Mouse (Mus musculus) midbrain, postnatal 0 days (tissue): ENCODE measurements at regions not wholly inside any gene's neighbourhood (a gene's known extent, or its start where the extent isn't known, plus 50 kb on each side); places are given as distances from the start of the nearest gene placed in this dataset.

Experiments
- ATAC-seq: fragments of 200-750 bp; cut with Nextera tagmentation; 2 replicates; pipeline ENCODE4 v1.8.0; 2017; ENCODE audit warnings: moderate number of reproducible peaks, mild to moderate bottlenecking, moderate TSS enrichment, moderate library complexity; ENCODE audit not compliant: low FRiP score
- DNase-seq: peaks from one replicate; pipeline ENCODE4 v3.0.0-alpha.2; 2015; ENCODE audit warnings: low spot score
- H3K27ac ChIP-seq: fragments of 300-500 bp; sonication (generic); 2 replicates; pipeline ENCODE4 v1.5.1; 2014; ENCODE audit warnings: low read depth, mild to moderate bottlenecking, low read length, mixed read lengths
- H3K27me3 ChIP-seq: fragments of 300-500 bp; sonication (generic); 2 replicates; pipeline ENCODE4 v1.6.1; 2014; ENCODE audit warnings: low read length, control low read depth, mixed read lengths; ENCODE audit not compliant: insufficient read depth
- H3K36me3 ChIP-seq: fragments of 300-500 bp; sonication (generic); 2 replicates; pipeline ENCODE4 v1.6.1; 2014; ENCODE audit warnings: low read length, control low read depth, mixed read lengths; ENCODE audit not compliant: insufficient read depth
- H3K4me1 ChIP-seq: fragments of 300-500 bp; sonication (generic); 2 replicates; pipeline ENCODE4 v1.6.1; 2014; ENCODE audit warnings: mild to moderate bottlenecking, control low read depth, antibody characterized with exemption, low read length, mixed read lengths; ENCODE audit not compliant: insufficient read depth
- H3K4me2 ChIP-seq: fragments of 300-500 bp; sonication (generic); 2 replicates; pipeline ENCODE4 v1.6.1; 2014; ENCODE audit warnings: low read depth, mild to moderate bottlenecking, low read length, mixed read lengths; ENCODE audit not compliant: poor library complexity, severe bottlenecking
- H3K4me3 ChIP-seq: fragments of 300-500 bp; sonication (generic); 2 replicates; pipeline ENCODE4 v1.5.1; 2014; ENCODE audit warnings: low read depth, mild to moderate bottlenecking, low read length, moderate library complexity
- H3K9ac ChIP-seq: fragments of 300-500 bp; sonication (generic); replicated peaks from 2 replicates; pipeline ENCODE4 v1.6.1; 2014; ENCODE audit warnings: mild to moderate bottlenecking, low read length, moderate library complexity, mixed read lengths; ENCODE audit not compliant: poor library complexity, severe bottlenecking
- H3K9me3 ChIP-seq: fragments of 300-500 bp; sonication (generic); 2 replicates; pipeline ENCODE4 v1.6.1; 2016; ENCODE audit warnings: low read length, control low read depth
- CTCF ChIP-seq: IDR thresholded peaks from 2 replicates; pipeline ENCODE4 v1.5.1; 2016; ENCODE audit warnings: antibody characterized with exemption, mild to moderate bottlenecking
- WGBS: fragments of 180-500 bp; shearing (Covaris S2); extraction: QIAGEN DNeasy Blood & Tissue Kit; methylation state at CpG from one replicate; pipeline ENCODE4 v1.1.7; 2014; 5-methylcytosine and 5-hydroxymethylcytosine counted together

GRCm38 (mm10) chr10:66940922-66941321 lies 155.0 kb upstream of the Jmjd1c start:
- H3K4me1 ChIP-seq, result no peaks in the 10 kb centered on the region
- no peaks in the 10 kb centered on the region for H3K9me3 ChIP-seq
- H3K36me3 ChIP-seq, result no peaks in the 10 kb centered on the region
- 84% methylated on average over 5 of the region's 5 CpGs for WGBS
- no peak for DNase-seq
- no peak for TF ChIP-seq CTCF
- H3K4me2 ChIP-seq, result no peak overlapping the region
- no peak for ATAC-seq
- H3K27me3 ChIP-seq, result no peaks in the 10 kb centered on the region
- no peak overlapping the region for H3K27ac ChIP-seq
- H3K4me3 ChIP-seq, result no peak overlapping the region
- H3K9ac ChIP-seq, result no peak overlapping the region

- Histone ChIP-seq H3K4me3 (no peak overlapping the region), H3K9ac (no peak overlapping the region), H3K27ac (no peak overlapping the region), H3K4me1 (no peaks in the 10 kb centered on the region), H3K4me2 (no peak overlapping the region), H3K27me3 (no peaks in the 10 kb centered on the region), H3K36me3 (no peaks in the 10 kb centered on the region), H3K9me3 (no peaks in the 10 kb centered on the region)
- ATAC-seq, result no peak
- no peak for DNase-seq
- WGBS, result 69% methylated on average over 3 of the region's 3 CpGs
- no peak for TF ChIP-seq CTCF
These were observed 154.0 kb upstream of the Jmjd1c start for GRCm38 (mm10) chr10:66941974-66942373.

DNA sequence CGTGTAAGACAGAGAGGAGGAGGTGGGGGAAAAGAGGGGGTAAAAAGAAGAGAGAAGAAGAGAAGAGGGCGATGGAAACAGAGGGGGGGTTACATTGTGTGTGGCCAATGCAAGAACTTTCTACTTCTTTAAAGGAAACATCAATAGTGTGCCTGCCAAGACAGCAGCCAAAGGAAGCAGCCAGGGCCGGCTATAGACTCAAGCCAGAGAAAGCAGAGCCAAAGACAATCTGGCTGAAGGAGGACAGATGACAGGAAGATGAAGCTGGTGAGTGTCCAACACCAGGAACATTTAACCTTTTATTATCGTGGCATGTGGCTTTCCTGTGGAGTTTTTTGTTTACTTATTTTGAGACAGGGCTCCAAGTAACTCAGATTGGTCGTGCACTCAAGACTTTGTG lies 152.1 kb upstream of the Jmjd1c start:
- Histone ChIP-seq H3K4me3 (no peak overlapping the region), H3K9ac (no peak overlapping the region), H3K9me3 (no peaks in the 10 kb centered on the region), H3K4me2 (no peak overlapping the region), H3K27ac (no peak overlapping the region), H3K36me3 (no peaks in the 10 kb centered on the region), H3K27me3 (no peaks in the 10 kb centered on the region), H3K4me1 (no peaks in the 10 kb centered on the region)
- ATAC-seq (no peak), DNase-seq (peak; percentile 72)
- TF ChIP-seq CTCF, result no peak
- WGBS, result 61% methylated on average over 5 of the region's 5 CpGs

DNA sequence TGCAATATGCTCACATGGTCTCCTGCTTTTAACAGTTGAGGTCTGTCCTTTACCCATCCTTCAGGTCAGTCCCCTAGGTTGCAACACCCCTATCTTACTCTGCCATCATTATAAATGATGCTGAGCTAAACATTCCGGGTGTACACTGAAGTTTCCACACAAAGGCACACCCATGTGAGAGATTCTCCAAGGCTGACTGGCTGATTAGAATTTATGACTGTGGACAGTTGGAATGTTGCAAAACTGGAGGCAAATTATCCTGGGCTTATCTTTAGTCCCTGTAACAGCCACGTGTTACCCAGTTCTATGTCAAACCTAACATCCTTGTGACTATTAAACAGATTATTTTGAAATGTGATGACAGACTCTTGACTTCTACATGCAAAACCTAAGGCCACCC lies 149.8 kb upstream of the Jmjd1c start:
- TF ChIP-seq CTCF, result no peak
- H3K4me2 ChIP-seq, result no peak overlapping the region
- no peak for ATAC-seq

GRCm38 (mm10) chr10:66948329-66948728 lies 147.6 kb upstream of the Jmjd1c start:
- H3K36me3 ChIP-seq, result no peaks in the 10 kb centered on the region
- no peaks in the 10 kb centered on the region for H3K9me3 ChIP-seq
- no peak overlapping the region for H3K4me2 ChIP-seq
- ATAC-seq (no peak), DNase-seq (no peak)
- no peaks in the 10 kb centered on the region for H3K27me3 ChIP-seq
- H3K4me1 ChIP-seq, result no peaks in the 10 kb centered on the region
- no peak overlapping the region for H3K4me3 ChIP-seq
- TF ChIP-seq CTCF, result no peak
- WGBS, result 98% methylated on average over 2 of the region's 2 CpGs
- no peak overlapping the region for H3K27ac ChIP-seq
- H3K9ac ChIP-seq, result no peak overlapping the region

More for the DNA sequence above, 149.8 kb upstream of the Jmjd1c start:
- Histone ChIP-seq H3K4me3 (no peak overlapping the region), H3K9ac (no peak overlapping the region), H3K27ac (no peak overlapping the region), H3K36me3 (no peaks in the 10 kb centered on the region), H3K4me1 (no peaks in the 10 kb centered on the region), H3K9me3 (no peaks in the 10 kb centered on the region), H3K27me3 (no peaks in the 10 kb centered on the region)
- WGBS, result 88% methylated on average over 2 of the region's 2 CpGs
- no peak for DNase-seq

- H3K9ac ChIP-seq, result no peak overlapping the region
- 90% methylated on average over 4 of the region's 4 CpGs for WGBS
- H3K27me3 ChIP-seq, result no peaks in the 10 kb centered on the region
- H3K36me3 ChIP-seq, result no peaks in the 10 kb centered on the region
- H3K9me3 ChIP-seq, result no peaks in the 10 kb centered on the region
- H3K4me3 ChIP-seq, result no peak overlapping the region
- DNase-seq (no peak), ATAC-seq (no peak)
- H3K27ac ChIP-seq, result no peak overlapping the region
- no peak overlapping the region for H3K4me2 ChIP-seq
- no peak for TF ChIP-seq CTCF
- H3K4me1 ChIP-seq, result peaks cover 7% of the 10 kb centered on the region; the same call in 1 of the 2 replicates
These were observed 145.5 kb upstream of the Jmjd1c start for GRCm38 (mm10) chr10:66950441-66950840.
